Mouse (Mus musculus) hindbrain, embryonic 14.5 days (tissue): ENCODE measurements around the gene Chd6. TPM values are rescaled to one million over a fixed set of nuclear protein-coding genes. Genes with fewer than 3 reads are reported as not detected.

Experiments
- ATAC-seq: fragments of 200-750 bp; cut with Nextera tagmentation; 2 replicates; pipeline ENCODE4 v1.8.0; 2017; ENCODE audit warnings: moderate number of reproducible peaks, mild to moderate bottlenecking, moderate TSS enrichment, moderate library complexity; ENCODE audit not compliant: low FRiP score
- DNase-seq: peaks from one replicate; pipeline ENCODE4 v3.0.0-alpha.2; 2015; ENCODE audit warnings: low spot score
- H3K27ac ChIP-seq: fragments of 300-500 bp; sonication (generic); 2 replicates; pipeline ENCODE4 v1.5.1; 2014; ENCODE audit warnings: mild to moderate bottlenecking, moderate library complexity
- H3K27me3 ChIP-seq: fragments of 300-500 bp; sonication (generic); 2 replicates; pipeline ENCODE4 v1.6.1; 2014; ENCODE audit warnings: mild to moderate bottlenecking, low read length, mixed read lengths; ENCODE audit not compliant: control insufficient read depth, insufficient read depth
- H3K36me3 ChIP-seq: fragments of 300-500 bp; sonication (generic); replicated peaks from 2 replicates; pipeline ENCODE4 v1.6.1; 2014; ENCODE audit not compliant: control insufficient read depth, insufficient read depth
- H3K4me1 ChIP-seq: fragments of 300-500 bp; sonication (generic); replicated peaks from 2 replicates; pipeline ENCODE4 v1.6.1; 2014; ENCODE audit warnings: antibody characterized with exemption, low read length, mixed read lengths; ENCODE audit not compliant: control insufficient read depth, insufficient read depth
- H3K4me2 ChIP-seq: fragments of 300-500 bp; sonication (generic); replicated peaks from 2 replicates; pipeline ENCODE4 v1.6.1; 2014; ENCODE audit warnings: mild to moderate bottlenecking, moderate library complexity
- H3K4me3 ChIP-seq: fragments of 300-500 bp; sonication (generic); replicated peaks from 2 replicates; pipeline ENCODE4 v1.5.1; 2014; ENCODE audit warnings: mild to moderate bottlenecking, low read length
- H3K9ac ChIP-seq: fragments of 300-500 bp; sonication (generic); 2 replicates; pipeline ENCODE4 v1.6.1; 2014
- H3K9me3 ChIP-seq: fragments of 300-500 bp; sonication (generic); 2 replicates; pipeline ENCODE4 v1.6.1; 2016; ENCODE audit warnings: low read length; ENCODE audit not compliant: control insufficient read depth
- WGBS: fragments of 180-500 bp; shearing (Covaris S2); extraction: QIAGEN DNeasy Blood & Tissue Kit; methylation state at CpG from one replicate; pipeline ENCODE4 v1.1.7; 2014; 5-methylcytosine and 5-hydroxymethylcytosine counted together
- polyA plus RNA-seq: library from polyadenylated mRNA; unstranded; fragments of >200 nt; fragmentation: Nextera tagmentation; extraction: Ambion mirVana; gene quantifications from 2 replicates; pipeline ENCODE4 v1.2.1, GENCODE M21; 2014

Gene Chd6
- polyA plus RNA-seq, 1 experiment from 2014 or later, result 31.5 TPM

DNA sequence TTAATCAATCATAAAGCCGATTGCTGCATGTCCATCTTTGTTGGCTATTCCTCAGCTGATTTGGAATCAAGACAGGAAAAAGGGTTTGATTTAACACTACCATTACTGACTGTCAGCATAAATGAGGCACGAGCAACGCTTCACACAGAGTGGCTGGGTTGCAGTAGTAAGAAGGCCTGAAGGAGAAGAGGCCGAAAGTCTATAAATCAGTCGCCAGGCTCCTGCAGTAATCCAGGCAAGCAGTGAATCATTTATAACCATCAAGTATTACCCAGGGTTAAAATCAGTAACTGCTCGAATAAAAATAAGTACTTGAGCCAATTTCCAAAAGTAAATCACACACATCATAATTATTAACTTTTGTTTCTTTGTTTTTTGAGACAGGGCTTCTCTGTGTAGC, 59.4 kb downstream of the Chd6 start:
- Histone ChIP-seq H3K4me3 (no peak overlapping the region), H3K4me2 (no peak overlapping the region), H3K27ac (no peak overlapping the region), H3K4me1 (0 out of 2 replicates have a peak, but pooled peaks cover 4% of the 10 kb centered on the region), H3K36me3 (peaks cover 34% of the 10 kb centered on the region), H3K9ac (no peak overlapping the region), H3K27me3 (no peaks in the 10 kb centered on the region), H3K9me3 (no peaks in the 10 kb centered on the region)
- DNase-seq, result no peak
- 78% methylated on average over 6 of the region's 6 CpGs for WGBS
- no peak for ATAC-seq

- WGBS, result 85% methylated on average over 8 of the region's 8 CpGs
- Histone ChIP-seq H3K4me2 (no peak overlapping the region), H3K27ac (no peak overlapping the region)
Measured at GRCm38 (mm10) chr2:161044492-161045201, 64.2 kb downstream of the Chd6 start.

GRCm38 (mm10) chr2:161042874-161043273, 66.0 kb downstream of the Chd6 start:
- Histone ChIP-seq H3K4me3 (no peak overlapping the region), H3K4me2 (no peak overlapping the region), H3K9me3 (no peaks in the 10 kb centered on the region), H3K36me3 (peaks cover 50% of the 10 kb centered on the region), H3K4me1 (no peaks in the 10 kb centered on the region), H3K9ac (no peak overlapping the region), H3K27ac (no peak overlapping the region), H3K27me3 (no peaks in the 10 kb centered on the region)
- DNase-seq (no peak), ATAC-seq (no peak)
- WGBS, result 71% methylated on average over 3 of the region's 3 CpGs

More at GRCm38 (mm10) chr2:161044492-161045201, 64.2 kb downstream of the Chd6 start:
- peaks cover 32% of the 10 kb centered on the region for H3K36me3 ChIP-seq
- H3K9me3 ChIP-seq, result no peaks in the 10 kb centered on the region
- ATAC-seq, result no peak
- no peak overlapping the region for H3K9ac ChIP-seq
- no peaks in the 10 kb centered on the region for H3K27me3 ChIP-seq
- H3K4me1 ChIP-seq, result 0 out of 2 replicates have a peak, but pooled peaks cover 4% of the 10 kb centered on the region
- DNase-seq, result no peak
- no peak overlapping the region for H3K4me3 ChIP-seq

GRCm38 (mm10) chr2:161040743-161041142, 68.1 kb downstream of the Chd6 start:
- H3K36me3 ChIP-seq, result peaks cover 60% of the 10 kb centered on the region

DNA sequence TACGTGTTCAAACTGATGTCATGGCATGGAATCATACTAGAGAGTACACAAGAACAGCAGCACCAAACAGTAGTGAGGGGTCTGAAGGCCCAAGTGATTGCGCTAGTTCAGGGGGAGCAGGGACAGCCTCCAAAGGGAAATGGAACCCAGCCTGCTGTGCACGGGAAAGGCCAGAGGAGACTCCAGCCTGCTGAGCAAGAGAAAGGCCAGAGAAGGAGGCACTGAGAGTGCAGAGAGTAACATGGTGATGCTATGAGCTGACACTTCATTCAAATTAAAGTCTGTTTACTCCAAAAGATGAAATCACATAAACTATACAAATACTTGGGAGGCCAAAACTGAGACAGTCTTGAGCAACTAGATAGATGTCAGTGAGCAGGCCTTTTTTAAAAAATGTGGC, 71.1 kb downstream of the Chd6 start:
- ATAC-seq, result no peak
- no peak overlapping the region for H3K27ac ChIP-seq

More at GRCm38 (mm10) chr2:161040743-161041142, 68.1 kb downstream of the Chd6 start:
- DNase-seq (no peak), ATAC-seq (no peak)
- Histone ChIP-seq H3K9me3 (no peaks in the 10 kb centered on the region), H3K4me3 (no peak overlapping the region), H3K4me1 (no peaks in the 10 kb centered on the region), H3K4me2 (no peak overlapping the region), H3K27me3 (no peaks in the 10 kb centered on the region), H3K27ac (no peak overlapping the region), H3K9ac (no peak overlapping the region)
- 86% methylated on average over 4 of the region's 4 CpGs for WGBS

DNA sequence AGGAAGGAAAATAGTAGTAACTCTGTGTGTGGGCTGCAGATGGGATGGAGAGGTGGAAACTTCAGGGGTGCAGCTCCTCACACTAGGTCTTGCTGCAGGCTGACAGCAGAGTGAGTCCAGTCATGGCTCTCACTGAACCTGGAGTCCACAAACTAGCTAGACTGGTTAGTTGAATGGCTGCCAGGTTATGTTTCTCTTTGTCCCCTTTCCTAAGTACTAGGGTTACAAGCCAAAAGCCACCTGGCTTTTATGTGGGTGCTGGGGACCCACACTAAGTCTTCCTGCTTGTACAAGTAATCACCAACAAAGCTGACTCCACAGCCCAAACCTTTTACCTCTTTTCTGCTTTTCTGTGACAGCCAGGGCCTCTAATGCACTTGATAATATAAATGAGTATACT, 75.7 kb downstream of the Chd6 start:
- DNase-seq, result no peak
- no peak overlapping the region for H3K4me2 ChIP-seq
- H3K27ac ChIP-seq, result no peak overlapping the region
- peaks cover 72% of the 10 kb centered on the region for H3K36me3 ChIP-seq
- no peaks in the 10 kb centered on the region for H3K4me1 ChIP-seq
- ATAC-seq, result no peak
- no peaks in the 10 kb centered on the region for H3K9me3 ChIP-seq
- no peaks in the 10 kb centered on the region for H3K27me3 ChIP-seq
- no peak overlapping the region for H3K9ac ChIP-seq
- no peak overlapping the region for H3K4me3 ChIP-seq

More for the DNA sequence above, 71.1 kb downstream of the Chd6 start:
- H3K27me3 ChIP-seq, result no peaks in the 10 kb centered on the region
- DNase-seq, result no peak
- peaks cover 73% of the 10 kb centered on the region for H3K36me3 ChIP-seq
- no peaks in the 10 kb centered on the region for H3K4me1 ChIP-seq
- H3K4me2 ChIP-seq, result no peak overlapping the region
- 89% methylated on average over 3 of the region's 3 CpGs for WGBS
- no peak overlapping the region for H3K9ac ChIP-seq
- no peaks in the 10 kb centered on the region for H3K9me3 ChIP-seq
- no peak overlapping the region for H3K4me3 ChIP-seq

- Histone ChIP-seq H3K4me2 (no peak overlapping the region), H3K27ac (no peak overlapping the region), H3K9ac (no peak overlapping the region), H3K4me3 (no peak overlapping the region), H3K9me3 (no peaks in the 10 kb centered on the region), H3K36me3 (peaks cover 71% of the 10 kb centered on the region), H3K27me3 (no peaks in the 10 kb centered on the region), H3K4me1 (no peaks in the 10 kb centered on the region)
- no peak for ATAC-seq
- WGBS, result 78% methylated on average over 7 of the region's 7 CpGs
- no peak for DNase-seq
Measured at GRCm38 (mm10) chr2:161032394-161032793, 76.5 kb downstream of the Chd6 start.

DNA sequence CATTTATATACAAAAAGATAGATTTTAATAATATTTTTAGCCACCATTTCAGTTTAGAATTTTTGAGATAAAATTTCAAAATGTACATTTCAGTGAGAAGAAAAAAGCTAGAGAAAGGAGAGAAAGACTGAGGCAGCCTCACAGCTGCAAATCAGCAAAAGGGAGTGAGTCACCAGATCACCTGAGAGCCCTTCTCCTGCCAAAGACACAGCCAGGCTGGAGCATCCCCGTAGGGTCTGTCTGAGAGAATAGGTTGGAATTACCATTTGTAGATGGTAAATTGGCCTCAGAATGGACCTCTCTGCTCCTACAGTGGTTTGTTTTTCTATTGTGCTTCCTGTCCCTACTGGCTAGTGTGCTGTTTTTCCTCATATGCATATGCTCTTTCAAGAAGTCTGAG, 84.3 kb downstream of the Chd6 start:
- no peak overlapping the region for H3K4me2 ChIP-seq
- H3K4me1 ChIP-seq, result no peaks in the 10 kb centered on the region
- 81% methylated on average over 1 of the region's 1 CpGs for WGBS
- ATAC-seq (no peak), DNase-seq (no peak)
- H3K27me3 ChIP-seq, result no peaks in the 10 kb centered on the region
- no peak overlapping the region for H3K9ac ChIP-seq
- no peak overlapping the region for H3K4me3 ChIP-seq
- no peaks in the 10 kb centered on the region for H3K9me3 ChIP-seq
- H3K36me3 ChIP-seq, result peaks cover 88% of the 10 kb centered on the region
- H3K27ac ChIP-seq, result no peak overlapping the region

DNA sequence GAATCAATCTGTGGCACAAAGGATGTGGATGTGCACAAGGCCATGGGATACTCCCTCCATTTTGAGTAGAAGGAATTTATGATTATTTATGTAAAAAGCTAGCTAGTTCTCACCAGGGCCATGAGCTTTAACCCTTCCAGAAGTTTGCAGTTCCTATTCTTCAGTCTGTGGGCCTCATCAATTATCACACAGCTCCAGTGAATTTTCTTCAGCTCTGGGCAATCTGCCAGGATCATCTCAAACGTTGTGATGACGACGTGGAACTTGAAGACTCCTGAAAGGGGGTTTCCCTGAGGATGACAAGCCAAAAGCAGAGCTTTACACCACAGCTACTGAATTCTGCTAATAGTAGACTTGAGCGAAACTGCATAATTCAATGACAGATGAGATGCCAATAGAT, 91.0 kb downstream of the Chd6 start:
- Histone ChIP-seq H3K4me3 (no peak overlapping the region), H3K27ac (no peak overlapping the region), H3K36me3 (peaks cover 96% of the 10 kb centered on the region), H3K9me3 (no peaks in the 10 kb centered on the region), H3K4me2 (no peak overlapping the region), H3K27me3 (no peaks in the 10 kb centered on the region), H3K9ac (no peak overlapping the region), H3K4me1 (no peaks in the 10 kb centered on the region)
- WGBS, result 53% methylated on average over 4 of the region's 4 CpGs
- DNase-seq, result no peak
- no peak for ATAC-seq
